8 mouse cellular contexts compared by ENCODE assay signal in the genomic region with DNA sequence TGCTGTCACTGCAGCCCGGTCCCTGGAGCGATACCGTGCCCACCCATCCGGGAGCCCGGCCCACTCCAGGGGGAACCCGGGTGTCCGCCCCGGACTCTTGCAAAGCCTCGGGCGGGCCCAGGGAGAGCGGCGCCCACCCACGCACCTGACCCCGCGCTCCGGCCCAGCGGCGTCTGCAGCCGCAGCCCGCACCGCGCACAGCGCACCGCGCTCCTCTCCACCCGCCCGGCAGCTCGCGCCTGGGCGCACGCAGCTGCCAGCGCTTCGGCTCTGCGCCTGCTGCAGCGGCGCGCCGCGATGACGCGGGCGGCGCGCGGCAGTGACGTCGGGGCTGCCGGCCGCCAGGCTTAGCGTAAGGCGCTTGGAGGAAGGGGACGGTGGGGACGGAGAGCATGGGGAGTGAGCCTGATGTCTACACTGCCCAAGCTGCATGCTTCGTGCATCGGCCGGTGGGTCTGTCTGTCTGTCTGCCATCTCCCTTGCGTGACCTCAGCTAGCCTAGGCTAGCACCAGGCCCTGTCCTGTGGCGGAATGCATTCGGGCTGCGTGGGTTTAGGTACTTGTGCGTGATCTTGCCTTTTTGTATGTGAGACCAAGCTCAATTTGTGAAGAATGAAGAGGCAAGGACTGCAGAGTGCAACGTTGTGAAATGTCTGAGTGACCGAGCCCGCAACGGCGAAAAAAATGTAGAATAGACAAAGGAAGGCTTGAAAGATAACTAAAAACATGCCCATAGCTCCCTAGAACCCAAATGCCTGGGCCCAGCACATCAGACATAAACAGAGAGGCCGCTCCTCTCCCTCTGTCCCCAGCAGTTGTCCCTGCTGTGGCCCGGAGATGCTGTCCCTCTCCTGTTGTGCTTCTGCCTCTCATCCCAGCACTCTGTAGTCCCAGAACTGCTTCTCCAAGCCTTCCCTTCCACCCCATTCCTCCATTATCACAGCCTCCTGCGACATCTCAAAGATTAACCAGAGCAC. TPM values are rescaled to one million over a fixed set of nuclear protein-coding genes. Genes with fewer than 3 reads are reported as not detected.
A peak's percentile ranks its signal among the peaks of the same experiment; 100 is the strongest.
DNase-seq lines count a peak whose midpoint lies in the region; ATAC-seq and TF ChIP-seq lines count a peak whose summit lies in the region.

No protein-coding gene starts in this region.

- no peak for TF ChIP-seq CTCF in ES-Bruce4 (IDR thresholded peaks at IDR 0.05; ENCODE audit: low read depth, low read length)
- TF ChIP-seq CTCF in stomach, postnatal 0 days (IDR thresholded peaks at IDR 0.05; ENCODE audit: low read depth), result no peak

- WGBS in forebrain, embryonic 12.5 days, result 1% methylated on average over 68 of the region's 69 CpGs
- under 1% methylated on average over 64 of the region's 69 CpGs for WGBS in liver, embryonic 16.5 days (ENCODE audit: insufficient replicate concordance)
- 2% methylated on average over 57 of the region's 69 CpGs for WGBS in neural tube, embryonic 12.5 days
- WGBS in stomach, postnatal 0 days, result under 1% methylated on average over 63 of the region's 69 CpGs

- peak overlapping the region; percentile 81 for H3K4me3 ChIP-seq in ES-Bruce4 (ENCODE audit: low read depth, low read length)
- H3K4me3 ChIP-seq in forebrain, embryonic 12.5 days (replicated peaks), result peak overlapping the region; percentile 94
- H3K4me3 ChIP-seq in liver, embryonic 16.5 days (ENCODE audit: low read depth, low read length), result peak overlapping the region; percentile 69
- H3K4me3 ChIP-seq in neural tube, embryonic 12.5 days, result peak overlapping the region; percentile 95
- peak overlapping the region; percentile 96 for H3K4me3 ChIP-seq in stomach, postnatal 0 days (ENCODE audit: low read depth, low read length)

- H3K9me3 ChIP-seq in ES-Bruce4 (replicated peaks; ENCODE audit: control insufficient read depth, insufficient read depth, low read length, poor library complexity, severe bottlenecking), result no peaks in the 10 kb centered on the region
- H3K9me3 ChIP-seq in forebrain, embryonic 12.5 days, result no peaks in the 10 kb centered on the region
- H3K9me3 ChIP-seq in liver, embryonic 16.5 days (replicated peaks; ENCODE audit: control insufficient read depth, low read length), result no peaks in the 10 kb centered on the region
- H3K9me3 ChIP-seq in neural tube, embryonic 12.5 days, result no peaks in the 10 kb centered on the region
- H3K9me3 ChIP-seq in stomach, postnatal 0 days (ENCODE audit: control insufficient read depth, low read length), result no peaks in the 10 kb centered on the region

- TF ChIP-seq EP300 in ES-Bruce4 (IDR thresholded peaks at IDR 0.05; ENCODE audit: insufficient read depth, low read depth, low read length), result no peak
- no peak for TF ChIP-seq EP300 in stomach, postnatal 0 days (optimal IDR thresholded peaks at IDR 0.05)

- no peaks in the 10 kb centered on the region for H3K4me1 ChIP-seq in ES-Bruce4 (ENCODE audit: control insufficient read depth, insufficient read depth, low read length)
- peaks cover 24% of the 10 kb centered on the region for H3K4me1 ChIP-seq in forebrain, embryonic 12.5 days
- H3K4me1 ChIP-seq in liver, embryonic 16.5 days (ENCODE audit: control insufficient read depth, low read depth, low read length), result peaks cover 27% of the 10 kb centered on the region
- peaks cover 17% of the 10 kb centered on the region for H3K4me1 ChIP-seq in neural tube, embryonic 12.5 days
- 0 out of 2 replicates have a peak, but pooled peaks cover 3% of the 10 kb centered on the region for H3K4me1 ChIP-seq in stomach, postnatal 0 days (replicated peaks; ENCODE audit: control insufficient read depth, insufficient read depth)

- H3K27ac ChIP-seq in ES-Bruce4 (ENCODE audit: insufficient read depth, low read length), result no peak overlapping the region
- peak overlapping the region; percentile 83 for H3K27ac ChIP-seq in forebrain, embryonic 12.5 days
- H3K27ac ChIP-seq in liver, embryonic 16.5 days (ENCODE audit: low read length), result peak overlapping the region; percentile 57
- H3K27ac ChIP-seq in neural tube, embryonic 12.5 days, result peak overlapping the region; percentile 62
- peak overlapping the region; percentile 96 for H3K27ac ChIP-seq in stomach, postnatal 0 days (replicated peaks)

- peak overlapping the region; percentile 95 for H3K4me2 ChIP-seq in forebrain, embryonic 12.5 days
- H3K4me2 ChIP-seq in liver, embryonic 16.5 days (ENCODE audit: low read depth, low read length), result peak overlapping the region; percentile 84
- peak overlapping the region; percentile 98 for H3K4me2 ChIP-seq in neural tube, embryonic 12.5 days (replicated peaks)
- H3K4me2 ChIP-seq in stomach, postnatal 0 days (replicated peaks; ENCODE audit: low read depth), result peak overlapping the region; percentile 98

- H3K36me3 ChIP-seq in ES-Bruce4 (ENCODE audit: control insufficient read depth, insufficient read depth, low read length, poor library complexity, severe bottlenecking), result no peaks in the 10 kb centered on the region
- peaks cover 9% of the 10 kb centered on the region; the same call in 1 of the 2 replicates for H3K36me3 ChIP-seq in forebrain, embryonic 12.5 days (replicated peaks)
- H3K36me3 ChIP-seq in liver, embryonic 16.5 days (ENCODE audit: control insufficient read depth, insufficient read depth), result no peaks in the 10 kb centered on the region; the same call in 1 of the 2 replicates
- peaks cover 8% of the 10 kb centered on the region for H3K36me3 ChIP-seq in neural tube, embryonic 12.5 days
- no peaks in the 10 kb centered on the region for H3K36me3 ChIP-seq in stomach, postnatal 0 days (ENCODE audit: control insufficient read depth, insufficient read depth, low read length)

- no peaks in the 10 kb centered on the region for H3K27me3 ChIP-seq in ES-Bruce4 (ENCODE audit: control insufficient read depth, insufficient read depth, low read length, poor library complexity, severe bottlenecking)
- H3K27me3 ChIP-seq in forebrain, embryonic 12.5 days, result no peaks in the 10 kb centered on the region
- no peaks in the 10 kb centered on the region for H3K27me3 ChIP-seq in liver, embryonic 16.5 days (ENCODE audit: control insufficient read depth, insufficient read depth, low read depth, low read length)
- H3K27me3 ChIP-seq in neural tube, embryonic 12.5 days (replicated peaks), result no peaks in the 10 kb centered on the region
- H3K27me3 ChIP-seq in stomach, postnatal 0 days (ENCODE audit: control insufficient read depth, insufficient read depth, low read length), result no peaks in the 10 kb centered on the region

- peak; percentile 71 for DNase-seq in c-Kit-positive CD71-positive TER-119-positive erythroid progenitor cells, embryonic 14.5 days (ENCODE audit: low spot score)
- peak; percentile 88 to 89 for DNase-seq in heart, postnatal 10 days
- peak; percentile 89 to 93 for DNase-seq in kidney, postnatal 4 days
- DNase-seq in stomach, postnatal 0 days (ENCODE audit: low spot score), result peak; percentile 87

- peak overlapping the region; percentile 20 for H3K9ac ChIP-seq in ES-Bruce4 (ENCODE audit: low read depth, poor library complexity, severe bottlenecking)
- peak overlapping the region; percentile 85 for H3K9ac ChIP-seq in forebrain, embryonic 12.5 days
- H3K9ac ChIP-seq in liver, embryonic 16.5 days (ENCODE audit: low read depth, low read length), result peak overlapping the region; percentile 69
- peak overlapping the region; percentile 90 for H3K9ac ChIP-seq in neural tube, embryonic 12.5 days
- peak overlapping the region; percentile 92 for H3K9ac ChIP-seq in stomach, postnatal 0 days (ENCODE audit: low read length)

- TF ChIP-seq POLR2A in ES-Bruce4 (IDR thresholded peaks at IDR 0.05; ENCODE audit: insufficient read depth, low read length), result peak; percentile 63

- intact Hi-C loops in heart, postnatal 10 days (cut with DNase I), result loop anchor here (10.0 kb wide), 1 partner anchor 205 kb away; no protein-coding TSS in a partner anchor

- peak; percentile 97 for ATAC-seq in forebrain, embryonic 12.5 days (ENCODE audit: low FRiP score)
- peak; percentile 81 for ATAC-seq in liver, embryonic 16.5 days (ENCODE audit: low read depth)
- peak; percentile 94 for ATAC-seq in neural tube, embryonic 12.5 days (ENCODE audit: low FRiP score, low read depth)
- ATAC-seq in stomach, postnatal 0 days (ENCODE audit: low FRiP score, low TSS enrichment), result peak; percentile 78

RNA-seq across cellular contexts. Expression of a gene that starts 27.6 kb away (rescaled TPM):
- polyA plus RNA-seq in ES-Bruce4 (2011; ENCODE audit: insufficient read depth, insufficient read length, low read depth, missing spikeins), result 7.9 TPM in 2 replicates
- polyA plus RNA-seq in forebrain, embryonic 12.5 days (2016; fragmentation: Nextera tagmentation; extraction: Ambion mirVana), result 21.5 and 24.4 TPM in 2 replicates
- total RNA-seq in heart, postnatal 10 days (2021), result 100 to 1,000 TPM; 128 to 164 TPM
- 43.3 and 45.2 TPM in 2 replicates for polyA plus RNA-seq in liver, embryonic 16.5 days (2015; fragmentation: Nextera tagmentation; extraction: Ambion mirVana)
- polyA plus RNA-seq in neural tube, embryonic 12.5 days (2016; fragmentation: Nextera tagmentation; extraction: Ambion mirVana), result 19.6 and 21.0 TPM in 2 replicates
- 12.5 and 13.1 TPM in 2 replicates for polyA plus RNA-seq in stomach, postnatal 0 days (2015; fragmentation: Nextera tagmentation; extraction: Ambion mirVana)

Comparison
In these comparisons a context has a peak if more than half of its experiments do, and no peak if none do; other contexts are left out.
1. H3K9ac ChIP-seq: peak in every context shown above with its lines; median percentile 92 in stomach, postnatal 0 days; 90 in neural tube, embryonic 12.5 days; 85 in forebrain, embryonic 12.5 days; 69 in liver, embryonic 16.5 days; 20 in ES-Bruce4.